Mouse (Mus musculus): Measurements from ENCODE around the gene Hist1h2bn. TPM values are rescaled to one million over a fixed set of nuclear protein-coding genes. Genes with fewer than 3 reads are reported as not detected.
A peak's percentile ranks its signal among the peaks of the same experiment; 100 is the strongest.
"Not testable (repeated sequence)": the region's sequence is repeated elsewhere in the genome, so short reads cannot be mapped to it uniquely, and the experiment has no call there.

The Hist1h2bn gene
- polyA plus RNA-seq, 1 experiment from 2014 or later: 1.6 TPM

GRCm38 (mm10) chr13:21745006-21745405 lies 8.9 kb upstream of the Hist1h2bn start:
- no peak for DNase-seq (ENCODE audit: extremely low spot score, low spot score)
- Histone ChIP-seq H3K27me3 (ENCODE audit: poor library complexity, severe bottlenecking) (no peaks in the 10 kb centered on the region), H3K4me3 (no peak overlapping the region)

GRCm38 (mm10) chr13:21749387-21750158 lies 4.3 kb upstream of the Hist1h2bn start:
- Histone ChIP-seq H3K36me3 (replicated peaks) (peaks cover 5% of the 10 kb centered on the region; the same call in 1 of the 2 replicates), H3K27ac (peak overlapping the region; percentile 95), H3K4me3 (peak overlapping the region; percentile 64), H3K9me3 (no peaks in the 10 kb centered on the region), H3K4me1 (peaks cover 49% of the 10 kb centered on the region), H3K27me3 (ENCODE audit: poor library complexity, severe bottlenecking) (no peaks in the 10 kb centered on the region)
- DNase-seq (ENCODE audit: extremely low spot score, low spot score): peak; percentile 65
- 5% methylated on average over 5 of the region's 5 CpGs for WGBS

More at GRCm38 (mm10) chr13:21745006-21745405, 8.9 kb upstream of the Hist1h2bn start:
- Histone ChIP-seq H3K27ac (no peak overlapping the region), H3K9me3 (no peaks in the 10 kb centered on the region), H3K36me3 (replicated peaks) (peaks cover 8% of the 10 kb centered on the region; the same call in 1 of the 2 replicates), H3K4me1 (peaks cover 21% of the 10 kb centered on the region)
- 89% methylated on average over 1 of the region's 1 CpGs for WGBS

GRCm38 (mm10) chr13:21750159-21751017 lies 3.5 kb upstream of the Hist1h2bn start, which contains the start of gene Hist1h4k:
TSS of gene Hist1h4k (minus strand) at chr13:21750505.
- H3K9me3 ChIP-seq; H3K27me3 ChIP-seq (ENCODE audit: poor library complexity, severe bottlenecking); H3K36me3 ChIP-seq (replicated peaks): not testable (repeated sequence)
- H3K27ac ChIP-seq: peak within 1 kb of the TSS; percentile 95
- peak; percentile 94 for DNase-seq (ENCODE audit: extremely low spot score, low spot score)
- H3K4me3 ChIP-seq: peak within 1 kb of the TSS; percentile 64
- H3K4me1 ChIP-seq: peaks cover 56% of the 10 kb centered on the region
- WGBS: under 1% methylated on average over 52 of the region's 56 CpGs

GRCm38 (mm10) chr13:21751417-21751816 lies 2.5 kb upstream of the Hist1h2bn start:
- DNase-seq (ENCODE audit: extremely low spot score, low spot score): no peak
- peak overlapping the region; percentile 64; the same call in 1 of the 2 replicates for H3K4me3 ChIP-seq
- no peaks in the 10 kb centered on the region for H3K27me3 ChIP-seq (ENCODE audit: poor library complexity, severe bottlenecking)
- peaks cover 60% of the 10 kb centered on the region for H3K4me1 ChIP-seq
- no peaks in the 10 kb centered on the region for H3K9me3 ChIP-seq
- peaks cover 5% of the 10 kb centered on the region; the same call in 1 of the 2 replicates for H3K36me3 ChIP-seq (replicated peaks)
- peak overlapping the region; percentile 95 for H3K27ac ChIP-seq

- peaks cover 60% of the 10 kb centered on the region for H3K4me1 ChIP-seq
- peaks cover 5% of the 10 kb centered on the region; the same call in 1 of the 2 replicates for H3K36me3 ChIP-seq (replicated peaks)
- H3K9me3 ChIP-seq: no peaks in the 10 kb centered on the region
- 69% methylated on average over 3 of the region's 3 CpGs for WGBS
- H3K4me3 ChIP-seq: peak overlapping the region; percentile 64; the same call in 1 of the 2 replicates
- H3K27ac ChIP-seq: peak overlapping the region; percentile 95
- no peaks in the 10 kb centered on the region for H3K27me3 ChIP-seq (ENCODE audit: poor library complexity, severe bottlenecking)
- DNase-seq (ENCODE audit: extremely low spot score, low spot score): no peak
These were observed 2.1 kb upstream of the Hist1h2bn start for GRCm38 (mm10) chr13:21751827-21752226.

GRCm38 (mm10) chr13:21752356-21752755 lies 1.6 kb upstream of the Hist1h2bn start:
- H3K9me3 ChIP-seq: no peaks in the 10 kb centered on the region
- H3K4me1 ChIP-seq: peaks cover 58% of the 10 kb centered on the region
- H3K27me3 ChIP-seq (ENCODE audit: poor library complexity, severe bottlenecking): no peaks in the 10 kb centered on the region
- peak; percentile 42 for DNase-seq (ENCODE audit: extremely low spot score, low spot score)
- H3K4me3 ChIP-seq: peak overlapping the region; percentile 64
- peak overlapping the region; percentile 95 for H3K27ac ChIP-seq
- WGBS: 61% methylated on average over 3 of the region's 3 CpGs
- H3K36me3 ChIP-seq (replicated peaks): peaks cover 3% of the 10 kb centered on the region; the same call in 1 of the 2 replicates

GRCm38 (mm10) chr13:21753051-21753523 lies 836 bp upstream of the Hist1h2bn start:
- Histone ChIP-seq H3K27me3 (ENCODE audit: poor library complexity, severe bottlenecking) (no peaks in the 10 kb centered on the region), H3K36me3 (replicated peaks) (no peaks in the 10 kb centered on the region), H3K4me1 (peaks cover 54% of the 10 kb centered on the region), H3K27ac (peak overlapping the region; percentile 95), H3K9me3 (no peaks in the 10 kb centered on the region), H3K4me3 (peak overlapping the region; percentile 64)
- WGBS: 3% methylated on average over 10 of the region's 10 CpGs
- peak; percentile 38 for DNase-seq (ENCODE audit: extremely low spot score, low spot score)

- Histone ChIP-seq H3K27ac (peak overlapping the region; percentile 95), H3K4me3 (peak overlapping the region; percentile 64), H3K4me1 (peaks cover 40% of the 10 kb centered on the region)
- H3K36me3 ChIP-seq (replicated peaks); H3K9me3 ChIP-seq; H3K27me3 ChIP-seq (ENCODE audit: poor library complexity, severe bottlenecking): not testable (repeated sequence)
- WGBS: under 1% methylated on average over 26 of the region's 26 CpGs
- peak; percentile 41 for DNase-seq (ENCODE audit: extremely low spot score, low spot score)
These were observed 525 bp downstream of the Hist1h2bn start for GRCm38 (mm10) chr13:21754294-21755001.

GRCm38 (mm10) chr13:21755707-21756106 lies 1.8 kb downstream of the Hist1h2bn start:
- 91% methylated on average over 1 of the region's 1 CpGs for WGBS
- Histone ChIP-seq H3K9me3 (no peaks in the 10 kb centered on the region), H3K27ac (peak overlapping the region; percentile 89), H3K27me3 (ENCODE audit: poor library complexity, severe bottlenecking) (no peaks in the 10 kb centered on the region), H3K36me3 (replicated peaks) (no peaks in the 10 kb centered on the region), H3K4me3 (peak overlapping the region; percentile 64), H3K4me1 (peaks cover 38% of the 10 kb centered on the region)
- DNase-seq (ENCODE audit: extremely low spot score, low spot score): no peak

- no peaks in the 10 kb centered on the region for H3K9me3 ChIP-seq
- peak overlapping the region; percentile 77 for H3K4me3 ChIP-seq
- 7% methylated on average over 33 of the region's 33 CpGs for WGBS
- DNase-seq (ENCODE audit: extremely low spot score, low spot score): peak; percentile 75
- H3K27ac ChIP-seq: peak overlapping the region; percentile 99
- no peaks in the 10 kb centered on the region; the same call in 1 of the 2 replicates for H3K36me3 ChIP-seq (replicated peaks)
- peaks cover 47% of the 10 kb centered on the region for H3K4me1 ChIP-seq
- no peaks in the 10 kb centered on the region for H3K27me3 ChIP-seq (ENCODE audit: poor library complexity, severe bottlenecking)
These were observed 25.2 kb downstream of the Hist1h2bn start for GRCm38 (mm10) chr13:21778814-21779766.
